ENCODE assay signal across 26 mouse cellular contexts in the genomic region with DNA sequence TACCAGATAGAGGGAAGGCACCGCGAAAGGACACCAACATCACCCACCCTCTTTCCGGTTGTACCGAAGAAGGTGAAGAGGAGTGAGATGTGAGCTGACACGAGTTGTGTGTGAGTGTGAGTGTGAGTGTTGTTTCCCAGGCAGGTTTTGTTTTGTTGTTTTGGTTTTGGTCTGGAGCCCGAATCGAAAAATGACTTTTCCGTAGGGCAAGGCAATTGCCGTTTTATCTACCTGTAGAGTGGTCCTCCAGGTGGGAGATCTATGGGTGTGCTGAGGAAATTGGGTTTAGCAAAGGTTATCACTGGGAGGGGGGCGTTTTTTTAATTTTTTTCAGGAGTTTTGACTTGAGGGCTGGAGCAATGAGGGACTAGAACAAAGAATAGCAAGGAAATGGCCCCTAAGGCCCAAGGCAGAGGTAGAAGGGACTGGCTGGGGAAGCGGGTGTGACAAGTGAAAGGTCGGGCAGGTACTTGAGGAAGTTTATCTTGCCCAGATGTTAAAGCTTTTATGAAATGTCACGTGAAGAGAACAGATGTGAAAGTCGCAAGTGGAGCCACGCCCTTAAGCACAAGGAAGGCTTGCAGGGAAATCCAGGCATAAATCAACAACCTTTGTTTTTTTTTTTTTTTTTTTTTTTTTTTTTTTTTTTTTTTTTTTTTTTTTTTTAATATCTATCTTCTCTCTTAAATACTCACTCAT. TPM values are rescaled to one million over a fixed set of nuclear protein-coding genes. Genes with fewer than 3 reads are reported as not detected.
A peak's percentile ranks its signal among the peaks of the same experiment; 100 is the strongest.
DNase-seq lines count a peak whose midpoint lies in the region; ATAC-seq and TF ChIP-seq lines count a peak whose summit lies in the region.
"Had no signal": no experiment of that assay in that cellular context is flagged by ENCODE, and none has a peak within 500 bp of the region (broad histone marks: within the 10 kb centered on the region; RNA-seq: fewer than 3 reads in every experiment).

No protein-coding gene starts in this region.

- no peak overlapping the region for H3K4me3 ChIP-seq in midbrain, embryonic 11.5 days (ENCODE audit: low read depth, low read length)
- no peak overlapping the region for H3K4me3 ChIP-seq in midbrain, embryonic 15.5 days
- peak overlapping the region; percentile 17 for H3K4me3 ChIP-seq in embryonic fibroblast, embryonic 13.5 days (ENCODE audit: insufficient read depth, low read length)
- H3K4me3 ChIP-seq in neural tube, embryonic 11.5 days (ENCODE audit: low read depth, low read length) = no peak overlapping the region
- H3K4me3 ChIP-seq: heart, adult 2 months; hindbrain, embryonic 15.5 days; layer of hippocampus, adult 2 months; left cerebral cortex, adult 2 months had no signal

- no peak overlapping the region for H3K9ac ChIP-seq in midbrain, embryonic 11.5 days (ENCODE audit: low read length)
- no peak overlapping the region for H3K9ac ChIP-seq in midbrain, embryonic 15.5 days
- no peak overlapping the region for H3K9ac ChIP-seq in neural tube, embryonic 11.5 days (ENCODE audit: low read length)
- H3K9ac ChIP-seq: hindbrain, embryonic 15.5 days had no signal

- WGBS in midbrain, embryonic 11.5 days = 4% methylated on average over 15 of the region's 15 CpGs
- WGBS in midbrain, embryonic 15.5 days = 4% methylated on average over 15 of the region's 15 CpGs
- 2% methylated on average over 15 of the region's 15 CpGs for WGBS in neural tube, embryonic 11.5 days

- peaks cover 89% of the 10 kb centered on the region for H3K27me3 ChIP-seq in midbrain, embryonic 11.5 days (ENCODE audit: control insufficient read depth, insufficient read depth, low read length)
- H3K27me3 ChIP-seq in midbrain, embryonic 15.5 days (replicated peaks) = peaks cover 48% of the 10 kb centered on the region
- H3K27me3 ChIP-seq in neural tube, embryonic 11.5 days (ENCODE audit: control insufficient read depth, insufficient read depth, low read length) = peaks cover 83% of the 10 kb centered on the region

- DNase-seq in cerebellum, postnatal 10 days = peak; percentile 11 to 24
- peak; percentile 93 for DNase-seq in midbrain, embryonic 11.5 days (ENCODE audit: low spot score, missing footprints)
- DNase-seq in neural tube, embryonic 11.5 days (ENCODE audit: low spot score) = peak; percentile 34
- DNase-seq in left cerebral cortex, adult 8-10 months (ENCODE audit: low spot score in 2 of 2) = no peak
- no peak for DNase-seq in lung, postnatal 10 days
- DNase-seq: cerebellum, adult 11-12 months; gastrocnemius, postnatal 10 days; heart, adult 2 months; lung, adult 2 months; right cerebral cortex, postnatal 4 days; thymus, postnatal 36 days had no signal

- peaks cover 16% of the 10 kb centered on the region for H3K4me1 ChIP-seq in midbrain, embryonic 11.5 days (ENCODE audit: control insufficient read depth, insufficient read depth, low read length)
- H3K4me1 ChIP-seq in midbrain, embryonic 15.5 days = peaks cover 23% of the 10 kb centered on the region
- peaks cover 16% of the 10 kb centered on the region for H3K4me1 ChIP-seq in embryonic fibroblast, embryonic 13.5 days (ENCODE audit: control insufficient read depth, insufficient read depth, low read length)
- peaks cover 20% of the 10 kb centered on the region for H3K4me1 ChIP-seq in neural tube, embryonic 11.5 days (ENCODE audit: control insufficient read depth, insufficient read depth, low read length)

- no peak overlapping the region for H3K4me2 ChIP-seq in midbrain, embryonic 11.5 days
- no peak overlapping the region for H3K4me2 ChIP-seq in midbrain, embryonic 15.5 days
- 0 out of 2 replicates have a peak overlapping the region, but pooled peaks have one; percentile 6 for H3K4me2 ChIP-seq in neural tube, embryonic 11.5 days (ENCODE audit: low read depth)
- H3K4me2 ChIP-seq: hindbrain, embryonic 15.5 days had no signal

- ATAC-seq in cerebellum, adult (ENCODE audit: insufficient number of reproducible peaks, low FRiP score, low TSS enrichment) = no peak
- ATAC-seq in midbrain, embryonic 11.5 days (ENCODE audit: low FRiP score) = no peak
- no peak for ATAC-seq in midbrain, embryonic 15.5 days (replicated peaks)
- ATAC-seq in neural tube, embryonic 11.5 days (ENCODE audit: insufficient read depth, low FRiP score, low TSS enrichment) = no peak
- ATAC-seq: CD4-positive, CD25-positive, alpha-beta regulatory T cell, adult 4 months; intestine, embryonic 16.5 days had no signal

- no peak overlapping the region for H3K27ac ChIP-seq in midbrain, embryonic 11.5 days (ENCODE audit: low read depth, low read length)
- H3K27ac ChIP-seq in midbrain, embryonic 15.5 days = no peak overlapping the region
- H3K27ac ChIP-seq in embryonic fibroblast, embryonic 13.5 days (ENCODE audit: insufficient read depth, low read length) = peak overlapping the region; percentile 59
- no peak overlapping the region for H3K27ac ChIP-seq in neural tube, embryonic 11.5 days (ENCODE audit: low read depth, low read length)
- H3K27ac ChIP-seq: heart, adult 2 months; hindbrain, embryonic 15.5 days; kidney, postnatal 0 days; layer of hippocampus, adult 2 months; left cerebral cortex, adult 2 months; macrophage had no signal

- no peak for TF ChIP-seq CTCF in embryonic fibroblast, embryonic 13.5 days (IDR thresholded peaks at IDR 0.05; ENCODE audit: borderline replicate concordance, insufficient read depth, low read length)

- no peak; the same call in 1 of the 2 replicates for TF ChIP-seq POLR2A in embryonic fibroblast, embryonic 13.5 days (IDR thresholded peaks at IDR 0.05; ENCODE audit: low read depth, low read length)

- H3K9me3 ChIP-seq in midbrain, embryonic 11.5 days (ENCODE audit: control insufficient read depth, low read length) = no peaks in the 10 kb centered on the region
- H3K9me3 ChIP-seq in midbrain, embryonic 15.5 days = no peaks in the 10 kb centered on the region
- no peaks in the 10 kb centered on the region for H3K9me3 ChIP-seq in neural tube, embryonic 11.5 days (ENCODE audit: control insufficient read depth, low read length)
- H3K9me3 ChIP-seq: hindbrain, embryonic 15.5 days had no signal

- no peaks in the 10 kb centered on the region for H3K36me3 ChIP-seq in midbrain, embryonic 11.5 days (ENCODE audit: control insufficient read depth, insufficient read depth, low read length)
- no peaks in the 10 kb centered on the region for H3K36me3 ChIP-seq in midbrain, embryonic 15.5 days (replicated peaks)
- no peaks in the 10 kb centered on the region for H3K36me3 ChIP-seq in neural tube, embryonic 11.5 days (ENCODE audit: control insufficient read depth, insufficient read depth, low read length)
- H3K36me3 ChIP-seq: hindbrain, embryonic 15.5 days had no signal

RNA-seq across cellular contexts. Expression of gene Twist1, which starts 6.3 kb away (rescaled TPM):
- polyA plus RNA-seq in midbrain, embryonic 11.5 days (2014; fragmentation: Nextera tagmentation; extraction: Ambion mirVana) = 10.2 and 10.7 TPM in 2 replicates
- polyA plus RNA-seq in midbrain, embryonic 15.5 days (2015; fragmentation: Nextera tagmentation; extraction: Ambion mirVana) = 1.2 and 1.5 TPM in 2 replicates
- 48.2 and 73.5 TPM in 2 replicates for polyA plus RNA-seq in embryonic fibroblast, embryonic 13.5 days (2011; ENCODE audit: insufficient read length, low read depth, missing spikeins)
- polyA plus RNA-seq in neural tube, embryonic 11.5 days (2014; fragmentation: Nextera tagmentation; extraction: Ambion mirVana) = 20.9 and 25.2 TPM in 2 replicates
- 1 to 10 TPM in 1 of 4 experiments, under 1 TPM in 3; 0.74 to 1.1 (median 0.84) TPM for total RNA-seq in left cerebral cortex, adult 8-10 months (2022)
- total RNA-seq: MEL had no signal
- polyA plus RNA-seq: CD4-positive, CD25-positive, alpha-beta regulatory T cell, adult 4 months; macrophage had no signal

RNA-seq across cellular contexts. Expression of gene Ferd3l, which starts 35.6 kb away (rescaled TPM):
- 3.7 and 3.8 TPM in 2 replicates for polyA plus RNA-seq in midbrain, embryonic 11.5 days (2014; fragmentation: Nextera tagmentation; extraction: Ambion mirVana)
- polyA plus RNA-seq in midbrain, embryonic 15.5 days (2015; fragmentation: Nextera tagmentation; extraction: Ambion mirVana) = 0.71 and 0.86 TPM in 2 replicates
- not detected in 2 replicates for polyA plus RNA-seq in embryonic fibroblast, embryonic 13.5 days (2011; ENCODE audit: insufficient read length, low read depth, missing spikeins)
- polyA plus RNA-seq in neural tube, embryonic 11.5 days (2014; fragmentation: Nextera tagmentation; extraction: Ambion mirVana) = 0.72 and 1.2 TPM in 2 replicates
- total RNA-seq in left cerebral cortex, adult 8-10 months (2022) = not detected
- total RNA-seq: adrenal gland, adult 18-20 months; gastrocnemius, postnatal 10 days; heart, adult 2 months; layer of hippocampus, adult 2 months; left cerebral cortex, adult 2 months; liver, adult 2 months; MEL had no signal
- polyA plus RNA-seq: CD4-positive, CD25-positive, alpha-beta regulatory T cell, adult 4 months; heart, adult 2 months; heart, embryonic 16.5 days; intestine, embryonic 16.5 days; kidney, postnatal 0 days; liver, adult 2 months; lung, adult 2 months; macrophage; testis, adult 2 months had no signal

Comparison
In these comparisons a context has a peak if more than half of its experiments do, and no peak if none do; other contexts are left out.
1. DNase-seq: peak in cerebellum, postnatal 10 days (2 of 2), midbrain, embryonic 11.5 days (single experiment) and neural tube, embryonic 11.5 days (single experiment); none in left cerebral cortex, adult 8-10 months (0 of 2) and lung, postnatal 10 days (single experiment).